Mouse (Mus musculus) central nervous system, embryonic 18 days (tissue): ENCODE measurements around the gene Pnpla7. TPM values are rescaled to one million over a fixed set of nuclear protein-coding genes. Genes with fewer than 3 reads are reported as not detected.

Experiments used
- polyA plus RNA-seq: library from polyadenylated mRNA; depleted of rRNA; stranded (reverse); fragments of >200 nt; gene quantifications from 2 replicates; pipeline ENCODE4 v1.2.3, GENCODE M21; 2012; rRNA removed

Gene Pnpla7
- 4.7 and 5.0 TPM in 2 replicates for polyA plus RNA-seq

GRCm38 (mm10) chr2:24975704-24976297 is at the start of gene Pnpla7:
Gene Pnpla7, plus strand, starts transcription at chr2:24976033.

GRCm38 (mm10) chr2:24935057-24935796 is 40.6 kb upstream of the Pnpla7 start, which contains the start of gene Arrdc1:
Gene Arrdc1, minus strand, starts transcription at chr2:24935252.

GRCm38 (mm10) chr2:24949421-24950188 is 26.2 kb upstream of the Pnpla7 start, which contains the start of gene Zmynd19:
Gene Zmynd19, plus strand, starts transcription at chr2:24949792.

GRCm38 (mm10) chr2:24962304-24963000 is 13.4 kb upstream of the Pnpla7 start, which contains the start of gene Dph7:
Gene Dph7, plus strand, starts transcription at chr2:24962400.

GRCm38 (mm10) chr2:24974906-24975703 is 728 bp upstream of the Pnpla7 start, which contains the start of gene Mrpl41:
Gene Mrpl41, minus strand, starts transcription at chr2:24975098.

GRCm38 (mm10) chr2:25054221-25055067 is 78.6 kb downstream of the Pnpla7 start, which contains the start of gene Nsmf:
Gene Nsmf, plus strand, starts transcription at chr2:25054355.

GRCm38 (mm10) chr2:25080076-25080475 is 104.2 kb downstream of the Pnpla7 start, which contains the start of gene Entpd8:
Gene Entpd8, plus strand, starts transcription at chr2:25080304.

GRCm38 (mm10) chr2:25095109-25095850 is 119.4 kb downstream of the Pnpla7 start, which contains the start of gene Noxa1:
Gene Noxa1, minus strand, starts transcription at chr2:25095149.

Other genes with a start within 250 kb of the Pnpla7 start
- 68.4 and 80.1 TPM in 2 replicates for gene Cacna1b, start 212.9 kb upstream of the Pnpla7 start, polyA plus RNA-seq
- gene Ehmt1, start 56.4 kb upstream of the Pnpla7 start, polyA plus RNA-seq, result 105 and 109 TPM in 2 replicates
- gene Arrdc1, start 40.8 kb upstream of the Pnpla7 start, polyA plus RNA-seq, result 92.5 and 98.4 TPM in 2 replicates
- gene Zmynd19, start 26.2 kb upstream of the Pnpla7 start, polyA plus RNA-seq, result 45.3 and 47.1 TPM in 2 replicates
- 41.9 and 44.1 TPM in 2 replicates for gene Dph7, start 13.6 kb upstream of the Pnpla7 start, polyA plus RNA-seq
- gene Mrpl41, start 935 bp upstream of the Pnpla7 start, polyA plus RNA-seq, result 98.6 and 112 TPM in 2 replicates
- 253 and 267 TPM in 2 replicates for gene Nsmf, start 78.3 kb downstream of the Pnpla7 start, polyA plus RNA-seq
- 0.16 and 0.28 TPM in 2 replicates for gene Entpd8, start 104.3 kb downstream of the Pnpla7 start, polyA plus RNA-seq
- gene Noxa1, start 119.1 kb downstream of the Pnpla7 start, polyA plus RNA-seq, result 0.07 TPM in 1 of 2 replicates, not detected in the other
- gene Nrarp, start 204.7 kb downstream of the Pnpla7 start, polyA plus RNA-seq, result 26.0 and 28.6 TPM in 2 replicates
- gene Tor4a, start 220.9 kb downstream of the Pnpla7 start, polyA plus RNA-seq, result 1.9 and 2.2 TPM in 2 replicates
- gene Nelfb, start 235.5 kb downstream of the Pnpla7 start, polyA plus RNA-seq, result 69.1 and 73.7 TPM in 2 replicates
- gene Stpg3, start 238.6 kb downstream of the Pnpla7 start, polyA plus RNA-seq, result 0.05 TPM in 1 of 2 replicates, not detected in the other
- gene Fam166a, start 242.7 kb downstream of the Pnpla7 start, polyA plus RNA-seq, result 0.13 TPM in 2 replicates
- gene Tubb4b, start 248.7 kb downstream of the Pnpla7 start, polyA plus RNA-seq, result 424 and 435 TPM in 2 replicates